Mouse (Mus musculus) megakaryocyte-erythroid progenitor cell, adult 5 weeks (primary cell): Measurements from ENCODE around the gene Sprn. TPM values are rescaled to one million over a fixed set of nuclear protein-coding genes. Genes with fewer than 3 reads are reported as not detected.

Experiments used
- polyA plus RNA-seq: library from polyadenylated mRNA; stranded (reverse); fragments of >175 nt; gene quantifications from 2 replicates; pipeline ENCODE4 v1.2.3, GENCODE M21; 2012

Sprn gene
- not detected in 2 replicates for polyA plus RNA-seq

GRCm38 (mm10) chr7:140154218-140154927 lies at the start of gene Sprn:
Sprn (minus strand) TSS chr7:140154877.

GRCm38 (mm10) chr7:140172936-140173335 lies 18.3 kb upstream of the Sprn start, which contains the start of gene Olfr523:
Olfr523 (plus strand) TSS chr7:140173217.

GRCm38 (mm10) chr7:140164664-140165063 lies 10.0 kb upstream of the Sprn start, which contains the start of gene Olfr522:
Olfr522 (minus strand) TSS chr7:140164764.

GRCm38 (mm10) chr7:140137135-140138020 lies 17.3 kb downstream of the Sprn start, which contains the start of gene Mtg1:
Mtg1 (plus strand) TSS chr7:140137564.

GRCm38 (mm10) chr7:140116329-140117054 lies 38.2 kb downstream of the Sprn start, which contains the start of gene Echs1:
Echs1 (minus strand) TSS chr7:140116476.

GRCm38 (mm10) chr7:140115583-140116328 lies 38.9 kb downstream of the Sprn start, which contains the start of gene Paox:
Paox (plus strand) TSS chr7:140115799.

GRCm38 (mm10) chr7:140101993-140102860 lies 52.5 kb downstream of the Sprn start, which contains the start of gene Fuom:
Fuom (minus strand) TSS chr7:140102441.

Other genes with a start within 250 kb of the Sprn start
- gene Utf1, start 211.1 kb downstream of the Sprn start, polyA plus RNA-seq: 1.00 and 1.1 TPM in 2 replicates
- gene 6430531B16Rik, start 176.1 kb downstream of the Sprn start, polyA plus RNA-seq: 0.28 and 0.29 TPM in 2 replicates
- 3.1 and 7.5 TPM in 2 replicates for gene Adam8, start 162.3 kb downstream of the Sprn start, polyA plus RNA-seq
- gene Zfp511, start 118.5 kb downstream of the Sprn start, polyA plus RNA-seq: 19.1 and 20.0 TPM in 2 replicates
- 8.3 and 8.4 TPM in 2 replicates for gene Tubgcp2, start 118.2 kb downstream of the Sprn start, polyA plus RNA-seq
- gene Msx3, start 105.8 kb downstream of the Sprn start, polyA plus RNA-seq: not detected in 2 replicates
- 0.05 and 0.50 TPM in 2 replicates for gene Caly, start 72.3 kb downstream of the Sprn start, polyA plus RNA-seq
- not detected in 2 replicates for gene Prap1, start 61.5 kb downstream of the Sprn start, polyA plus RNA-seq
- gene Fuom, start 52.4 kb downstream of the Sprn start, polyA plus RNA-seq: 14.6 and 16.2 TPM in 2 replicates
- gene Paox, start 39.1 kb downstream of the Sprn start, polyA plus RNA-seq: 6.8 and 8.3 TPM in 2 replicates
- gene Echs1, start 38.4 kb downstream of the Sprn start, polyA plus RNA-seq: 7.4 and 8.2 TPM in 2 replicates
- gene Mtg1, start 17.3 kb downstream of the Sprn start, polyA plus RNA-seq: 4.8 and 6.7 TPM in 2 replicates
- not detected in 2 replicates for gene Olfr522, start 9.9 kb upstream of the Sprn start, polyA plus RNA-seq
- not detected in 2 replicates for gene Olfr523, start 18.3 kb upstream of the Sprn start, polyA plus RNA-seq
- 0.02 TPM in 1 of 2 replicates, not detected in the other for gene Olfr524, start 51.1 kb upstream of the Sprn start, polyA plus RNA-seq
- gene Cd163l1, start 63.4 kb upstream of the Sprn start, polyA plus RNA-seq: 0.18 TPM in 1 of 2 replicates, not detected in the other
- not detected in 2 replicates for gene 5830411N06Rik, start 92.4 kb upstream of the Sprn start, polyA plus RNA-seq
- not detected in 2 replicates for gene Olfr525, start 166.0 kb upstream of the Sprn start, polyA plus RNA-seq
- not detected in 2 replicates for gene Olfr527, start 179.1 kb upstream of the Sprn start, polyA plus RNA-seq
- not detected in 2 replicates for gene Olfr60, start 206.8 kb upstream of the Sprn start, polyA plus RNA-seq
- not detected in 2 replicates for gene Olfr530, start 221.5 kb upstream of the Sprn start, polyA plus RNA-seq
- gene Olfr531, start 248.0 kb upstream of the Sprn start, polyA plus RNA-seq: not detected in 2 replicates